Mouse (Mus musculus) liver, adult 2 months (tissue): ENCODE data around the gene Fam53b.

Source experiments
- CTCF ChIP-seq: fragments of 200-500 bp; IDR thresholded peaks from 2 replicates; pipeline ENCODE4 v1.5.1; 2011; ENCODE audit warnings: low read depth, low read length, control low read depth
- POLR2A ChIP-seq: fragments of 200-500 bp; IDR thresholded peaks from 2 replicates; pipeline ENCODE4 v1.6.1; 2011; ENCODE audit warnings: low read length, control low read depth; ENCODE audit not compliant: insufficient read depth; ENCODE audit errors: extremely low read depth

DNA sequence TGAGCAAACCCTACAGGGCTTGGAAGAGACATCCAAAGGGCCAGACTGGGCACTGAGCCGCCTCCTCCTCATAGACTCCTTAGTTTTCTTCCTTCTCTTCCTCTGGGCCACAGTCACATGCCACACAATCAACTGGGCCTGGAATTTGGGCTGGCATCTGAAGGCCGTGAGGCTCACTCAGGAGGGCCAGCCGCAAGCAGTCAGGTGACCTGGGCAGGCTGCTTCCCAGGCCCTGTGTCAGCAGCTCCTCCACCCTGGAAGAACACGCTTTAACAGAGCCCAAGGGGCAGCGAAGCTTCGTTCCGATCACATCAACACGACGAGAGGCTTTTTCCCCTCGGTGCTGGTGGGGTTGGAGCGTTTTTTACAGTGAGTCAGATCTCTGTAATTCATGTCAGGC, 11.0 kb downstream of the Fam53b start:
- TF ChIP-seq POLR2A (no peak), CTCF (no peak)
